Mouse (Mus musculus): ENCODE measurements at regions not wholly inside any gene's neighbourhood (a gene's known extent, or its start where the extent isn't known, plus 50 kb on each side); places are given as distances from the start of the nearest gene placed in this dataset.
A peak's percentile ranks its signal among the peaks of the same experiment; 100 is the strongest.

- in situ Hi-C loops (cut with MboI; ENCODE audit: low pct_unique_long_range_greater_than_20kb) = no loop called here
- H3K27me3 ChIP-seq = no peaks in the 10 kb centered on the region
- no peak for ATAC-seq
- POLR2A ChIA-PET = no interaction called here
- no peak for TF ChIP-seq CTCF (IDR thresholded peaks at IDR 0.05)
- CTCF ChIA-PET = no interaction called here
- no peak for DNase-seq (ENCODE audit: low read depth, low spot score)
Measured at GRCm38 (mm10) chr17:77452085-77452484, 748.0 kb upstream of the Crim1 start.

DNA sequence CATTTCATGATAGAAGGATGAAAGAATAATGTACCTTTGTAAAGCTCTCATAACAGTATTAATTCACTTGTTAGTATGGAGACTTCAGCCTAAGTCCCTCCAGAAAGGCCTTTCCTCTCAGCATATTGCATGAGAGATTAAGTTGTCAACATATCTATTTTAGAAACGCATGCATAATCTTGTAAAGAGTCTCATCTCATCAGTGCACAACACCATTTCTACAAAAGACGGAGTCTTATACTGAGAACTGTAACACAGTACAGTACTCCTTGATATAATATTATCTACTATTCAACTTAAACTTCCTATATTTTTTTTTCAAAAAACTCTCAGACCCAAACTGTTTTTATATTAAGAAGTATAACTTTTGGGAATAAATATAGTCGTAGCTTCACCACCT, 730.4 kb upstream of the Crim1 start:
- ChIA-PET CTCF (no interaction called here), POLR2A (no interaction called here)
- ATAC-seq = no peak
- no peaks in the 10 kb centered on the region for H3K27me3 ChIP-seq
- DNase-seq (ENCODE audit: low read depth, low spot score) = no peak
- no peak for TF ChIP-seq CTCF (IDR thresholded peaks at IDR 0.05)
- in situ Hi-C loops (cut with MboI; ENCODE audit: low pct_unique_long_range_greater_than_20kb) = no loop called here

DNA sequence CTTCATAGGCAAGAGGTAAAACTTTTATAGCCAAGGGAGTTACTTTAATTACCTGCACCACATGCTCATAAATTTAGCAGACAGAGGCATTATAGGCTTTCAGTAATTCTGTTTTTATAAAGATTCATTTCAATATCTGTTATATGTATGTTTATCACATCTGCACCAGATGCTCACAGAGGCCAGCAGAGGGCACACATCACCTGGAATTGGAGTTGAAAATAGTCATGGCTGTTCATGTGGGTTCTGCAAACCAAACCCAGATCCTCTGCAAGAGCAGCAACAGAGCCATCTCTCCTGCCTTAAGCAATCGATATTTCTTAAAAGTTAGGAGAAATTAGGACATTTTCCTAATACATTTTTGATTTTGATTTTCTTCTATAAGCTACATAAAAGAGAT, 729.9 kb upstream of the Crim1 start:
- ChIA-PET CTCF (no interaction called here), POLR2A (no interaction called here)
- in situ Hi-C loops (cut with MboI; ENCODE audit: low pct_unique_long_range_greater_than_20kb) = no loop called here
- H3K27me3 ChIP-seq = no peaks in the 10 kb centered on the region
- ATAC-seq = no peak
- TF ChIP-seq CTCF (IDR thresholded peaks at IDR 0.05) = peak; percentile 32
- no peak for DNase-seq (ENCODE audit: low read depth, low spot score)

GRCm38 (mm10) chr17:77471921-77472320, 728.1 kb upstream of the Crim1 start:
- ChIA-PET CTCF (no interaction called here), POLR2A (no interaction called here)
- DNase-seq (ENCODE audit: low read depth, low spot score) = no peak
- TF ChIP-seq CTCF (IDR thresholded peaks at IDR 0.05) = no peak
- no peak for ATAC-seq
- H3K27me3 ChIP-seq = no peaks in the 10 kb centered on the region
- in situ Hi-C loops (cut with MboI; ENCODE audit: low pct_unique_long_range_greater_than_20kb) = no loop called here
